Mouse (Mus musculus): ENCODE results near the gene Rmdn2.

DNA sequence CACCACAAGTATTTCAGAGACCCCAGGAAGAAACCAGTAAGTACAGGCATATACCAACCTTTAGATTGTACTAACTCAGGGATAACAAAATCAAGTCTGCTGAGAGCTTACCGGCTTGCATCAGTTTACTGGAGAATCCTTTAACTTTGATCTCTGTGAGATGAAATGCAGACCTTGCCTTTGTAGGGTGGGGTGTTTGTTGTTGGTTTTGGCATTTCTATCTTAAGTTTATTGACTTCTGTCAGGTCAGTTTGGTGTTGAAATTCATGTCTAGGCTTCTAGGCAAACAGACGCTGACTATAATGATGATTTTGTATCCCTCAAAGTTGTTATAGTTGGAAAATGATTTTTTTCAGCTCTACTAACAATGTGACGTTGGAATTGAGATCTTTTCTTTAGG, 12.2 kb downstream of the Rmdn2 start:
- TF ChIP-seq POLR2A (IDR thresholded peaks at IDR 0.05; ENCODE audit: borderline replicate concordance, insufficient read depth, low read length) (no peak), CTCF (IDR thresholded peaks at IDR 0.05; ENCODE audit: borderline replicate concordance, insufficient read depth, low read depth, low read length) (no peak)

Data from cerebellum, adult 2 months (tissue).